Mouse (Mus musculus): ENCODE measurements around the gene Rnf20.

Rnf20 gene

DNA sequence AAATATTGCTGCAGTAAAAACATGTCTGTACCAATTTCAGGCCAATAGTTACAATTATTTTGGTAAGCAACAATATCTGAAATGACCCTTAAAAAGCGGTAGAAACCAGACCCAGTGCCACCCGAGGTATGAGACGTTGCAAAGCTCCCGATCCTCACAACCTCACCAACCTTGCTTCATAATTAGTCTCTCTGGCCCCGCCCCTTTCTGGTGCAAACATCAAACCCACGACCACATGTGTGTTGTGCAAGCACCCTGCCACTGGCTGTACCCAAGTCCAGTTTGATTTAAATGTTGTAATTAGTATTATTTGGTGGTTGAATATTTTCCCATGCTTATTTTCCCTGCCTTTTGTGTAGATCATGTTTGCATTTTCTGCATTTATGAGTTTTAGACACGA, 45.0 kb downstream of the Rnf20 start:
- Histone ChIP-seq H3K4me3 (replicated peaks; ENCODE audit: low read length) (no peak overlapping the region), H3K9me3 (ENCODE audit: low read length) (no peaks in the 10 kb centered on the region), H3K36me3 (ENCODE audit: insufficient read depth, low read length) (no peaks in the 10 kb centered on the region), H3K27me3 (ENCODE audit: insufficient read depth, low read length) (no peaks in the 10 kb centered on the region), H3K4me1 (replicated peaks; ENCODE audit: low read depth, low read length) (no peaks in the 10 kb centered on the region)
- no peak for TF ChIP-seq NANOG (IDR thresholded peaks at IDR 0.05; ENCODE audit: borderline replicate concordance, low read length)
- no peak for TF ChIP-seq CTCF (conservative IDR thresholded peaks at IDR 0.05; ENCODE audit: low read length)
- TF ChIP-seq POU5F1 (IDR thresholded peaks at IDR 0.05; ENCODE audit: borderline replicate concordance, low read length), result no peak

DNA sequence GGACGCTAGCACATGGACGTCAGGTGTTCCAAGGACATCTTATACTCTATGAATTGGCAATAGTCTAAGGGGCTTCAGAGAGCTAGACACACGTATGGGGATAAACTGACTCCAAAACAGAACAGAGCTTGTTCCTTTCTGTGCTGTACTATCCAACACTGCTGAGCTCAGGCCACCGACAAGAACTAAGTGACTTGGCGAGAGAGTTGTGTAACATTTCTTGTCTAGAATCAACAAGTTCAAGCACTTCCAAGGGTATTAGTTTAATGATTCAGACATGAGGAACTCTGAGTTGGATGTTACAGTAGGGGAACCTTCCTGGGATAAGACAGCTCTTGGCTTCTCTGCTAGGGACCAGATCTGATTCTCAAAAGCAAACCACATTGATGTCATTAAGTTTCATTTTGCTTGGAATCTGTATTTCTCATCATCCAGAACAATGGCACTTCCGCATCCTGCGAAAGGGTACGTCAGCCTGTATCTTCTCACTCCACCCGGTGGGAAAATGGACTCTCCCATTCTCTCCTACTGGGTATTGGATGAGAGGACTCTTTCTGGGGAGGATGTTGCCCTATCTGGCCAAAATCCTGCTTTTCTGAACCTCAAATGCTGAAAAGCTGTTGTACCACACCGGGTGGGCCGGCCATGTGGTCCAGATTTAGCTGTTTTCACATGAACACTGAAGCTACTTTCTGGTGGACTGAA, 48.5 kb downstream of the Rnf20 start:
- H3K36me3 ChIP-seq (ENCODE audit: insufficient read depth, low read length), result no peaks in the 10 kb centered on the region
- no peak overlapping the region for H3K4me3 ChIP-seq (replicated peaks; ENCODE audit: low read length)
- no peaks in the 10 kb centered on the region for H3K4me1 ChIP-seq (replicated peaks; ENCODE audit: low read depth, low read length)
- H3K9me3 ChIP-seq (ENCODE audit: low read length), result no peaks in the 10 kb centered on the region
- TF ChIP-seq POU5F1 (IDR thresholded peaks at IDR 0.05; ENCODE audit: borderline replicate concordance, low read length) (no peak), CTCF (conservative IDR thresholded peaks at IDR 0.05; ENCODE audit: low read length) (no peak), NANOG (IDR thresholded peaks at IDR 0.05; ENCODE audit: borderline replicate concordance, low read length) (no peak)
- no peaks in the 10 kb centered on the region for H3K27me3 ChIP-seq (ENCODE audit: insufficient read depth, low read length)

DNA sequence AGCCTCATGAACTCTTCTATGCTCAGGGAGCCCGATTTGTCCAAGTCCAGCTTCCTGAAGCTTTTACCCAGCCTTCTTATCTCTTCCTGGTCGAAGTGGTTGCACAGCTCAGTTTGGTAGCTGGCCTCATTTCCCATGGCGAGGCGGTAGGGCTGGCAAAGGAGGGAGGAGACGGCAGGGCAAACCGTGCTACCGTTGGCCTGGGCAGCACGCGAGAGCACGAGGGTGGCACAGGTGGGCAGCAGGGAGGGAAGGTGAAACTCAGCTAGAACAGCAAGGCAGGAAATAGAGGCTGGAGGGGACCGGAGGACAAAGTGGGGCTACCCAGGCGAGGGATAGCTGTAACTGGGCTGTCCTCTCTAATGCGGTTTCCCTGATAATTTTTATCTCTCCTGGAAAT, 50.0 kb downstream of the Rnf20 start, which contains the start of gene Ppp3r2:
TSS of gene Ppp3r2 (minus strand) at position 213 of the 400 bp plus-strand sequence.
- Histone ChIP-seq H3K36me3 (ENCODE audit: insufficient read depth, low read length) (no peaks in the 10 kb centered on the region), H3K27me3 (ENCODE audit: insufficient read depth, low read length) (no peaks in the 10 kb centered on the region), H3K4me1 (replicated peaks; ENCODE audit: low read depth, low read length) (no peaks in the 10 kb centered on the region), H3K9me3 (ENCODE audit: low read length) (no peaks in the 10 kb centered on the region), H3K4me3 (replicated peaks; ENCODE audit: low read length) (no peak within 1 kb of the TSS)
- no peak for TF ChIP-seq NANOG (IDR thresholded peaks at IDR 0.05; ENCODE audit: borderline replicate concordance, low read length)
- TF ChIP-seq POU5F1 (IDR thresholded peaks at IDR 0.05; ENCODE audit: borderline replicate concordance, low read length), result no peak
- TF ChIP-seq CTCF (conservative IDR thresholded peaks at IDR 0.05; ENCODE audit: low read length), result no peak

DNA sequence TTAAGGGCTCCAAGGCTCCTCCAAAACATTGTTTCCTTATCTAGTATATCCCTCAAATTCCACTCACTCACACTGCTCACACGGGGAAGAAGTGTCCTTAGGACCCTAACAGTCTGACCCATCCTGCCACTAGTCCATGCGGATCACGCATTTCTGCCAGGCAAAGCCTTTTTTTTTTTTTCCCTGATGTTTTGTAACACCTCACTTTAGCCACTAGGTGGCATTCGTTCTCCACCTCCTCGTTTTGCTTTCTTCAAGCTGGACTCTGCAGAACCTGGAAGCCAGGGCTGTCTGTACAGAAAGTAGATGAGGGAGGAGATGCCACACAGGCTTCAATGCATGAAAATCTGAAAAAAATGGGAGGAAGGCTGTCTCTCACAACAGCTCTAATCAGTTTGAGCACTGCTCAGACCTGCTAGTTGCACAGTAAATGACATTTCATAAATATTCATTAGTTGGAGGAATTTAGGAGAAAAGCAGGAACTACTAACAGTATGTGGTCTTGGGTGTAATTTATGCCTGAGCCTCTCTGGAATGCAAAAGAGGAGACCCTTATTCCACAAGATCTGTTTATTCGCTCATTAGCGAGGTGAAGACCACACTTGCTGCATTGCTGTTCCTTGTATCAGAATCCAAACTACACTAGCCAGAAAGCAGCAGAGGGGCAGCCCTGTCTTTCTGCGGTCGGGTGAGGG, 56.9 kb downstream of the Rnf20 start:
- H3K4me1 ChIP-seq (replicated peaks; ENCODE audit: low read depth, low read length), result no peaks in the 10 kb centered on the region
- no peaks in the 10 kb centered on the region for H3K36me3 ChIP-seq (ENCODE audit: insufficient read depth, low read length)
- H3K4me3 ChIP-seq (replicated peaks; ENCODE audit: low read length), result no peak overlapping the region
- no peaks in the 10 kb centered on the region for H3K9me3 ChIP-seq (ENCODE audit: low read length)
- TF ChIP-seq NANOG (IDR thresholded peaks at IDR 0.05; ENCODE audit: borderline replicate concordance, low read length) (no peak), CTCF (conservative IDR thresholded peaks at IDR 0.05; ENCODE audit: low read length) (peak; percentile 67)
- H3K27me3 ChIP-seq (ENCODE audit: insufficient read depth, low read length), result no peaks in the 10 kb centered on the region

DNA sequence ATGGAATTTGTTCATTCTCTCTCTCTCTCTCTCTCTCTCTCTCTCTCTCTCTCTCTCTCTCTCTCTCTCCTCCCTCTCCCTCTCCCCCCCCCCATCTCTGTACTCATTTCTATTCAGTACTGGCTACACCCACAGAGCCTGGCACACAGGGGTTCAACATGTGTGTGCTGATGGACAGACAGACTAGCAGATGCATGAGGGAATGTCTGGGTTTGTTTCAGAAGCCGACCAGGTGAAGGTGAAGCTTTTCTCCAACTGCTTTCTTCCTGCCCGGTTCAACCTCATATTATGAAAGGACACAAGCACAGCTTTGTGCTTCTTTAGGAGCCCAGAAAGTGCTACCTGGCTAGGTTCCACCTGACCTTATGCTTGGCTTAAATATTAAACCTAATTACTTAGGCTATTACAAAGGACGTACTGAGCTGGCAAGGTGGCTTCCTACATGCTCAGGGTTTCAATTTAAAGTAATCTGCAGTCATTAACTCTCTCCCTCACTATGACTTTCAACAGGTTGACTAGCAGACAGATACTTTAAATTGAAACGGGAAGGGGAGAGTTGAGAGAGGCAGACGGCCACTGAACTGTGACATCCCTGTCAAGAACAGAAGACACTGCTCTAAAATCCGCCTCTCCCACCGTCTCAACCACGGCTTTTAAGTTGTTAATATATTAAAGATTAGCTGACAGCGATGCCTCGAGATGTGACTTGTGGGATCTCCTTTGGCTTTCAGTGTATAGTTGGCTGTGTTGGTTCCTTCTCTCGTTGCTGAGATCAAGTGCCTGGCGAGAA, 59.8 kb downstream of the Rnf20 start:
- H3K4me1 ChIP-seq (replicated peaks; ENCODE audit: low read depth, low read length), result no peaks in the 10 kb centered on the region
- H3K9me3 ChIP-seq (ENCODE audit: low read length), result no peaks in the 10 kb centered on the region
- H3K4me3 ChIP-seq (replicated peaks; ENCODE audit: low read length), result no peak overlapping the region
- no peaks in the 10 kb centered on the region for H3K27me3 ChIP-seq (ENCODE audit: insufficient read depth, low read length)
- TF ChIP-seq POU5F1 (IDR thresholded peaks at IDR 0.05; ENCODE audit: borderline replicate concordance, low read length) (no peak), CTCF (conservative IDR thresholded peaks at IDR 0.05; ENCODE audit: low read length) (no peak), NANOG (IDR thresholded peaks at IDR 0.05; ENCODE audit: borderline replicate concordance, low read length) (no peak)
- no peaks in the 10 kb centered on the region for H3K36me3 ChIP-seq (ENCODE audit: insufficient read depth, low read length)
